Mouse (Mus musculus) monocyte, adult 5-6 weeks (primary cell): ENCODE data around the gene Sapcd1. TPM values are rescaled to one million over a fixed set of nuclear protein-coding genes. Genes with fewer than 3 reads are reported as not detected.
A peak's percentile ranks its signal among the peaks of the same experiment; 100 is the strongest.
"Not testable (repeated sequence)": the region's sequence is repeated elsewhere in the genome, so short reads cannot be mapped to it uniquely, and the experiment has no call there.

Experiments
- ATAC-seq: fragments of 153-309, 156-312 bp; replicated peaks from 2 replicates; pipeline ENCODE4 v1.8.0; 2017; ENCODE audit warnings: mild to moderate bottlenecking; ENCODE audit not compliant: low TSS enrichment, insufficient number of reproducible peaks, severe bottlenecking, poor library complexity, low FRiP score
- total RNA-seq: library from RNA; stranded (forward); fragments of 200-1000, 200-491, 200-594 nt; gene quantifications from 3 replicates; pipeline ENCODE4 v1.2.3, GENCODE M21; 2017

The Sapcd1 gene
- total RNA-seq, 1 experiment from 2014 or later: not detected

DNA sequence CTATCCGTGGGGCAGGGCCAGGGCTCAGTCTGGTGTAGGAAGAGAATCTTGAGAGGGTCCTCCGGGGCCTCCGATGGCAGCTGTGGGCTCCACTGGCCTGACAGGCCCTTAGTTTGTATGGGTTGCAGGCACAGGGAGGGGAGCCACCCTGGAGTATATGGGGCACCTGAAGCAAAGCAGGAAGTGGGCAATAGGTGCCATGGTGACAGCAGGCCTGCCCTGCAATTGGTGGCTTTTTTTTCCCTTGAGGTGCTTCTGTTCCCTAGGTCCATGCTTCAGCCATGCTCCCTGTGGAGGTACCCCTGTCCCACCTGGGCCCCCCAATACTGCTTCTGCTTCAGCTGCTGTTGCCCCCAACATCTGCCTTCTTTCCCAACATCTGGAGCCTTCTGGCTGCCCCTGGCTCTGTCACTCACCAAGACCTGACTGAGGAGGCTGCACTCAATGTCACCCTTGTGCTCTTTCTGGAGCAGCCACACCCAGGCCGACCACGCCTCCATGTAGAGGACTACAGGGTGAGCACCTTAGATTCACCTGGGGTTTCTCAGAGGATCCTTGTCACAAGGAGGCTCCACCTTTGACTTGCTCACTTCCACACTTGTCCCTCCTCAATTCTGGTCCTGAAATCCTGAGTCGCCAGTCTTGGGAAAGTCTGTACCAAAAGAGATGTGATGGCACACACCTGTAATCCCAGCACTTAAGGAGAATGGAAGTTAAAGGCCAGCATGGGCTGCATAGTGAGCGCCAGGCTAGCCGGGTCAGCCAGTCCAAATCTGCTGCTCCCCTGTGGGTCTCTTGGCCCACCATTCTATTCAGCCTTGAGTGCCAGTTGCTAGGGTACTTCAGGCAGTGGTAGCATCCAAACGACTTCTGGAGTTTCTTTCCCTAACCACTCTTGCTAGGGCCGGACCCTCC, 10.8 kb downstream of the Sapcd1 start:
- no peak for ATAC-seq

- ATAC-seq: no peak
Measured at GRCm38 (mm10) chr17:35016376-35016775, 11.4 kb downstream of the Sapcd1 start, which contains the start of gene Vwa7. Gene Vwa7, plus strand, starts transcription at chr17:35016579.

DNA sequence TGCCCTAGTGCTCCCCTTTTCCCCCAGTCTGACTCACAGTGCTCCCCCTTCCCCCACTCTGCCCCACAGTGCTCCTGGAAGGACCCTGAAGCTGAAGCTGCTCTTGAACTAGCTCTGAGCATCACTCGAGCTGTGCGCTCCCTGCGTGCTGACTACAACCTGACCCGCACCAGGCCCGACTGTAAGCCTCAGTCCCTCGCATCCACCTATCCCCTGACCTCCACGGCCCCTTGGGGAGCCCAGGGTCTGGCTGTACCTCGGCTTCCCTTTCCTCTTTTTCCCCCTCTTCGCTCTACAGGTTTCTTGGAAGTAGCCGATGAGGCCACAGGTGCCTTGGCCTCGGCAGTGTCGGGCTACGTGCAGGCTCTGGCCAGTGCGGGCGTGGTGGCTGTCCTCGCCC, 12.5 kb downstream of the Sapcd1 start:
- ATAC-seq: no peak

DNA sequence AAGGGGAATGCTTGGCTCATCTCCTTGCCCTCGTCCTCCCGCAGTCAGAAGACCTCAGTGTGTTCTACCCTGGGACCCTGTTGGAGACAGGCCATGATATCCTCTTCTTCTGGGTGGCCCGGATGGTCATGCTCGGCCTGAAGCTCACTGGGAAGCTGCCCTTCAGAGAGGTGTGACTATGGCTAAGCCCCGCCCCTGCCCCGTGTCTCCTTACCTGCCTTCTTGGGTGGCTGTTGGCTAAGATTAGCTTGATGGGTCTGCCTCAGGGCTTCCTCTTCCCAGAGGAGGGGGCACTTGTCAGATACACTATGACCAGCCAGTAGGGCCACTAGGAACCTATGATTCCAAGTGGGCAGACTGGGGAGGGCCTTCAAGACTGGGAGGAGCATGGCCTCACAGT, 14.6 kb downstream of the Sapcd1 start:
- ATAC-seq: no peak

DNA sequence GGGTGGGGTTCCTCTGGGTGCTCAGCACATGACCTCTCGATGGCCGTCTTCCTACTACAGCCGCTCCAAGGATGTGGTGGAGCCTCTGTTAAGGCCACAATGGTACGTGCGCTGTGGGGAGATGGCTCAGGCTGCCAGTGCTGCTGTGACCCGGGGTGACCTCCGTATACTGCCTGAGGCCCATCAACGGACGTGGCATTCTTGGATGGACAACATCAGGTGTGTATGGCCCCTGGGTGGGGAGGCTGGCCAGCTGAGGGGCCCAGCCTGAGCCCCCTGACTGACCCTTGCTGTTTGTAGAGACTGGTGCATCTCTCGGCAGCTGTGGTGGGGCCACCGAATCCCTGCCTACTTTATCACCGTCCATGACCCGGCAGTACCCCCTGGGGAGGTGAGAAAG, 15.4 kb downstream of the Sapcd1 start:
- no peak for ATAC-seq

GRCm38 (mm10) chr17:35011440-35011839, 16.4 kb downstream of the Sapcd1 start:
- ATAC-seq: no peak

- no peak for ATAC-seq
Measured at GRCm38 (mm10) chr17:35009586-35009985, 18.2 kb downstream of the Sapcd1 start.

DNA sequence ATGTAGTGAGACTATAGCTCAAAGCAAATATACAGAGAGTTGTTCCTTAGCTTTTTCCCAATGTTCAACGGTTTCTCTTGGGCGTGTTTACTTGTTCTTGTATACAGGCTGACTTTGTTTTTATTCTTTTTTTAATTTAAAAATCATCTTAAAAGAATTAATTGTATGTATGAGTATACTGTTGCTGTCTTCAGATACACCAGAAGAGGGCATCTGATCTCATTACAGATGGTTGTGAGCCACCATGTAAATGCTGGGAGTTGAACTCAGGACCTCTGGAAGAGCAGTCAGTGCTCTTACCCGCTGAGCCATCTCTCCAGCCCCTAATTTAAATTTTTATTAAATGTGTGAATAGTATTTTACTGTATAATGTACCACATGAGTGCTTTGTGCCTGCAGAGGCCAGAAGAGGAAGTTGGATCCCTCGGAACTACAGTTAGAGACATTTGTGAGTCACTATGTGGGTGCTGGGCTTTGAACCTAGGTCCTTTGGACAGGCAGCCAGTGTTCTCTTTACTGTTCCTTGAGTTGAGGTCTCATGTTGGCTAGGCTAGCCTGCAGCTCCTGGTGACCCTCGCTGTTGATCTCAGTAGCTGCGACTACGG, 20.3 kb downstream of the Sapcd1 start:
- ATAC-seq: no peak

GRCm38 (mm10) chr17:35005902-35006301, 21.9 kb downstream of the Sapcd1 start:
- not testable (repeated sequence) for ATAC-seq

DNA sequence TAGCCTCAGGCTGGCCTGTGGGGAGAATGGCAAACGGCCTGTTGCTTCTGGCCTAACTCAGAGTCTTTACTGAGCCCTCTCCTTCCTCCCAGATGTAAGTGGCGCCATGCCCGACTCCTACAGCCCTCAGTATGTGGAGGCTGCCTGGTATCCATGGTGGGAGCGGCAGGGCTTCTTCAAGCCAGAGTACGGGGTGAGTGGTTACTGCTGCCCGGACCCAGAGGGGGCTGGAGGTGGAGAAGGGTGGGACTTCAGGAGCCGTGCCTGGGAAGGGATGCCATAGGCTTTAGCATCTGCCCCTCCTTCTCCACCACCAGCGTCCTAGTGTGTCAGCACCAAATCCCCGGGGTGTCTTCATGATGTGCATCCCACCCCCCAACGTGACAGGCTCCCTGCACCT, 22.7 kb downstream of the Sapcd1 start:
- ATAC-seq: no peak

DNA sequence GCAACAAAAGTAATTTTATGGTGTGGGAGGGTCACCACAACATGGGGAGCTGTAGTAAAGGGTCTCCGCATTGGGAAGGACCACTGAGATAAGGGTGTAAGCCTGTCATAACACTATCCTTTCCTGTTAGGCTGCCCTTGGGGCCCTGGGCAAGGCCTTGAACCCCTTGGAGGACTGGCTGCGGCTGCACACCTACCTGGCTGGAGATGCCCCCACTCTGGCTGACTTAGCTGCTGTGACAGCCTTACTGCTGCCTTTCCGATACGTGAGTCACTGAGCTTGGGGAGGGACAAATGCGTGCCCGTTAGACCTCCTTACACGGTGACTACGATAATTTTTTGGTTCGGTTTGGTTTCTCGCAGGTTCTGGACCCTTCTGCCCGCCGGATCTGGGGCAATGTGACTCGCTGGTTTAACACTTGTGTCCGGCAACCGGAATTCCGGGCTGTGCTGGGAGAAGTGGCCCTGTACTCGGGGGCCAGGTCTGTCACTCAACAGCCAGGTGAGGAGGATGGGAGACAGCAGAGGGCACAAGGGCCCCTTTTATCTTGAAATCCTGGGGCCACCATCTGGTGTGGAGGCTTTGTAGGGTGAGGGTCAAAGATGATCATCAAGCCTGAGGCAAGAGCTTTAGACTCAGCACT, 23.6 kb downstream of the Sapcd1 start:
- ATAC-seq: no peak

DNA sequence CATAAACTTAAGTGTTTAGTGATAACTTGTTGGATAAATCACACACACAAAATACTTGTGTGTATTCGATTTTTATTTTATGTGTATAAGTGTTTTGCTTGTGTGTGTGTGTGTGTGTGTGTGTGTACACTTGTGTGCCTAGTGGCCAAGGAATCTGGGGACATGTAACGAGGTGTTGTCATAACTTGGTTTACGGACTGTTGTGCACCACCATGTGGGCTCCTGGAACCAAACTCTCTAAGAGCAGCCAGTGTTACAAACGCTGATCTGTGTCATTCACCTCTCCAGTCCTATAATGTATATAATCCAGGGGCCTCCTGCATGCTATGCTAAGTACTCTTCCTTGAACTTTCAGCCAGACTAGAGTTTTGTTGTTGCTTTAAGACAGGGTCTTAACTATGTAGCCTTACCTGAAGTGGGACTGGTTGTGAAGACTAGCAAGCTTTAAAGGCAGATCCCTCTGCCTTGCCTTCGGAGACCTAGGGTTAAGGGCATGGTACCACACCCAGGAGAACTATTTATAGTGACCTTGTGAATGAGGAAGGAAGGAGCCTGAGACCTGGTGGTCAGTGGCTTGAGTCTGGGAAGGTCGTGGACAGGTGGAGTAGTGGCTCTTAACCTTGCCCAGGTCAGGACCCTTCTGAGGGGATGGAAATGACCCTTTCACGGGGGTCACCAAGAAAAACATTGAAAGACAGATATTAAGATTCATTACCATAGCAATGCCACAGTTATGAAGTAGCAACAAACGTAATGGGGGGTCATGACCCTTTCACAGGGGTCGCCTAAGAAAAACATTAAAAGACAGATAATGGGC, 24.6 kb downstream of the Sapcd1 start:
- peak; percentile 29; the same call in 1 of the 2 replicates for ATAC-seq

DNA sequence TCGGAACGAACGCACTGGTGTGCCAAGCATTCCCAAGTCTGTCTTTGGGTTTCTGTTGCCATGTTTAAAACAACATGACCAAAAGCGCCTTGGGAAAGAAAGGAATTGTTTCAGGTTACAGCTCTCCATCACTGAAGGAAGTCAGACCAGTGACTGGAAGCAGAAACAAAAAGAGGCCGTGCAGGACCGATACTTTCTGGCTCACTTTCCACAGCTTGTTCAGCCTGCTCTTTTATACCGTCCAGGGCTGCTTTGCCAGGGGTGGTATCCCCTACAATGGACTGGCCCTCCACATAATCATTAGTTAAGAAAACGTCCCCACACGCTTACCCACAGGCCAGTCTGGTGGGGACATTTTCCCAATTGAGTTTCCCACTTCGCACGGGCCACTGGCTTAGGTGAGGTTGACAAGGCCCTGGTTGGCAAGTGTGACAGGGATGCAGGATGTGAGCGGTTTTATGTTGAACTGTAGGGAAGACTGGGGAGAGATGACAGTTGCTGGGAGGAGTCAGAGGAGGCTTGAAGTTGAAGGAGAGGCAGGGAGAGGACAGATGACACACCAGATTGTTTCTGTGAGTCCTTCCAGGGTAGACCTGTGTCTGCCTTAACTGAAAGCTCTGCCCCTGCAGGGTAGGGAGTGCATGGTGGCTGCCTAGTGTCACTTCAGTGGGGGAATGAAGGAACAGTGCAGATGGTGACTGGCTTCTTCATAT, 25.5 kb downstream of the Sapcd1 start:
- ATAC-seq: no peak

DNA sequence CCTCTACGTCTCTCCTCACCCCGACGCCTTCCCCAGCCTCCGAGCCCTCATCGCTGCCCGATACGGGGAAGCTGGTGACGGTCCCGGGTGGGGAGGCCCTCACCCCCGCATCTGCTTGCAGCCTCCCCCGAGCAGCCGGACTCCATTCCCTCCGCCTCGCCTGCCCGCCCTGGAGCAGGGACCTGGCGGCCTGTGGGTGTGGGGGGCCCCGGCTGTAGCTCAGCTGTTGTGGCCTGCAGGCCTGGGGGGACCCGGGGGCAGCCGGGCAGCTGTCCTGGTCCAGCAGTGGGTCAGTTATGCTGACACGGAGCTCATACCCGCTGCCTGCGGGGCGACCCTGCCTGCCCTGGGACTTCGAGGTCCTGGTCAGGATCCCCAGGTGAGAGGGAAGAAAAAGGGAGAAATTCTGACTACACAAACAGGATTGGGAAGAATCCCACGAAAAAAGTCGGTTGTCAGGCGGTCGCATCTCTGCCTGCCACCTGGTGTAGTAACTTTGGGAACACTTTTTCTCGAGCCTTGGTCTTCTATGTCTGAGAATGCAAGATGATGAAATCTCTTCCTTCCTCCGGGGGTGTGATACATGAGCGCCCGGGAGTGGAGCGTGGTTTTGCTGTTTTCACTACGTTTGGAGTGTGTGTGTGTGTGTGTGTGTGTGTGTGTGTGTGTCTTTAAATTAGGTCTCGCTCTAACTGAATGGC, 26.2 kb downstream of the Sapcd1 start:
- no peak for ATAC-seq

- peak; percentile 29 for ATAC-seq
Measured at GRCm38 (mm10) chr17:35000717-35001451, 26.9 kb downstream of the Sapcd1 start, which contains the start of gene Vars. Gene Vars, plus strand, starts transcription at chr17:35000987.

GRCm38 (mm10) chr17:34999871-35000716, 27.7 kb downstream of the Sapcd1 start:
- not testable (repeated sequence) for ATAC-seq
